Mouse (Mus musculus) kidney, embryonic 14.5 days (tissue): ENCODE measurements around the gene Hif1an. TPM values are rescaled to one million over a fixed set of nuclear protein-coding genes. Genes with fewer than 3 reads are reported as not detected.
A peak's percentile ranks its signal among the peaks of the same experiment; 100 is the strongest.

Experiments used
- ATAC-seq: fragments of 200-750 bp; cut with Nextera tagmentation; 2 replicates; pipeline ENCODE4 v1.8.0; 2017; ENCODE audit warnings: moderate number of reproducible peaks, mild to moderate bottlenecking, moderate TSS enrichment, moderate library complexity; ENCODE audit not compliant: low FRiP score, low TSS enrichment
- H3K27ac ChIP-seq: fragments of 300-500 bp; sonication (generic); 2 replicates; pipeline ENCODE4 v1.5.1; 2014; ENCODE audit warnings: low read depth, mild to moderate bottlenecking, low read length, moderate library complexity, mixed read lengths
- H3K27me3 ChIP-seq: fragments of 300-500 bp; sonication (generic); 2 replicates; pipeline ENCODE4 v1.6.1; 2014; ENCODE audit warnings: mild to moderate bottlenecking, low read length; ENCODE audit not compliant: control insufficient read depth, insufficient read depth
- H3K36me3 ChIP-seq: fragments of 300-500 bp; sonication (generic); 2 replicates; pipeline ENCODE4 v1.6.1; 2014; ENCODE audit warnings: low read length, mixed read lengths; ENCODE audit not compliant: control insufficient read depth, insufficient read depth
- H3K4me1 ChIP-seq: fragments of 300-500 bp; sonication (generic); 2 replicates; pipeline ENCODE4 v1.6.1; 2014; ENCODE audit warnings: low read length, mixed read lengths; ENCODE audit not compliant: control insufficient read depth, insufficient read depth
- H3K4me2 ChIP-seq: fragments of 300-500 bp; sonication (generic); replicated peaks from 2 replicates; pipeline ENCODE4 v1.6.1; 2014; ENCODE audit warnings: low read depth, mild to moderate bottlenecking, low read length
- H3K4me3 ChIP-seq: fragments of 300-500 bp; sonication (generic); 2 replicates; pipeline ENCODE4 v1.5.1; 2014; ENCODE audit warnings: mild to moderate bottlenecking, low read length
- H3K9ac ChIP-seq: fragments of 300-500 bp; sonication (generic); 2 replicates; pipeline ENCODE4 v1.6.1; 2014; ENCODE audit warnings: low read depth, mild to moderate bottlenecking, low read length, moderate library complexity
- H3K9me3 ChIP-seq: fragments of 300-500 bp; sonication (generic); 2 replicates; pipeline ENCODE4 v1.6.1; 2016; ENCODE audit warnings: low read length; ENCODE audit not compliant: control insufficient read depth
- WGBS: fragments of 180-500 bp; shearing (Covaris S2); extraction: QIAGEN DNeasy Blood & Tissue Kit; methylation state at CpG from one replicate; pipeline ENCODE4 v1.1.7; 2014; 5-methylcytosine and 5-hydroxymethylcytosine counted together
- polyA plus RNA-seq: library from polyadenylated mRNA; unstranded; fragments of >200 nt; fragmentation: Nextera tagmentation; extraction: Ambion mirVana; gene quantifications from 2 replicates; pipeline ENCODE4 v1.2.1, GENCODE M21; 2014

Hif1an gene
- 20.6 and 28.0 TPM in 2 replicates for polyA plus RNA-seq

- H3K4me1 ChIP-seq: peaks cover 10% of the 10 kb centered on the region
- WGBS: under 1% methylated on average over 33 of the region's 33 CpGs
These were observed at the start of gene Hif1an for GRCm38 (mm10) chr19:44562652-44563206. Hif1an (plus strand) TSS chr19:44562850.

GRCm38 (mm10) chr19:44513054-44513833, 49.4 kb upstream of the Hif1an start:
- peak overlapping the region; percentile 3; the same call in 1 of the 2 replicates for H3K27ac ChIP-seq
- H3K9me3 ChIP-seq: no peaks in the 10 kb centered on the region
- ATAC-seq: no peak
- H3K27me3 ChIP-seq: peaks cover 24% of the 10 kb centered on the region
- H3K4me2 ChIP-seq: no peak overlapping the region; the same call in 1 of the 2 replicates
- H3K4me1 ChIP-seq: peaks cover 63% of the 10 kb centered on the region
- H3K9ac ChIP-seq: no peak overlapping the region
- H3K36me3 ChIP-seq: no peaks in the 10 kb centered on the region
- H3K4me3 ChIP-seq: no peak overlapping the region
- 18% methylated on average over 11 of the region's 11 CpGs for WGBS

More at GRCm38 (mm10) chr19:44562652-44563206, at the start of gene Hif1an:
- H3K4me3 ChIP-seq: peak within 1 kb of the TSS; percentile 89
- H3K9ac ChIP-seq: peak within 1 kb of the TSS; percentile 76
- H3K9me3 ChIP-seq: no peaks in the 10 kb centered on the region
- no peaks in the 10 kb centered on the region; the same call in 1 of the 2 replicates for H3K27me3 ChIP-seq
- H3K27ac ChIP-seq: peak within 1 kb of the TSS; percentile 71; the same call in 1 of the 2 replicates
- peaks cover 27% of the 10 kb centered on the region for H3K36me3 ChIP-seq
- H3K4me2 ChIP-seq: peak within 1 kb of the TSS; percentile 59
- peak; percentile 96 for ATAC-seq

- H3K9me3 ChIP-seq: no peaks in the 10 kb centered on the region
- ATAC-seq: no peak
- H3K27ac ChIP-seq: peak overlapping the region; percentile 80; the same call in 1 of the 2 replicates
- no peak overlapping the region for H3K9ac ChIP-seq
- peak overlapping the region; percentile 12; the same call in 1 of the 2 replicates for H3K4me2 ChIP-seq
- H3K36me3 ChIP-seq: no peaks in the 10 kb centered on the region
- H3K4me3 ChIP-seq: no peak overlapping the region
- WGBS: 25% methylated on average over 7 of the region's 7 CpGs
- H3K4me1 ChIP-seq: peaks cover 70% of the 10 kb centered on the region
- H3K27me3 ChIP-seq: peaks cover 20% of the 10 kb centered on the region
These were observed 48.6 kb upstream of the Hif1an start for GRCm38 (mm10) chr19:44513921-44514482.

- Histone ChIP-seq H3K4me3 (no peak overlapping the region), H3K4me1 (peaks cover 75% of the 10 kb centered on the region), H3K27ac (peak overlapping the region; percentile 80; the same call in 1 of the 2 replicates), H3K9me3 (no peaks in the 10 kb centered on the region), H3K27me3 (peaks cover 15% of the 10 kb centered on the region), H3K9ac (no peak overlapping the region), H3K4me2 (peak overlapping the region; percentile 12; the same call in 1 of the 2 replicates), H3K36me3 (no peaks in the 10 kb centered on the region)
- WGBS: 11% methylated on average over 14 of the region's 14 CpGs
- peak; percentile 50; the same call in 1 of the 2 replicates for ATAC-seq
These were observed 47.9 kb upstream of the Hif1an start for GRCm38 (mm10) chr19:44514521-44515451.

GRCm38 (mm10) chr19:44515769-44516168, 46.9 kb upstream of the Hif1an start:
- ATAC-seq: no peak
- no peaks in the 10 kb centered on the region for H3K9me3 ChIP-seq
- no peaks in the 10 kb centered on the region for H3K36me3 ChIP-seq
- H3K4me3 ChIP-seq: no peak overlapping the region
- no peak overlapping the region for H3K4me2 ChIP-seq
- H3K27me3 ChIP-seq: peaks cover 9% of the 10 kb centered on the region
- WGBS: 27% methylated on average over 6 of the region's 6 CpGs
- no peak overlapping the region for H3K9ac ChIP-seq
- peaks cover 67% of the 10 kb centered on the region for H3K4me1 ChIP-seq
- no peak overlapping the region; the same call in 1 of the 2 replicates for H3K27ac ChIP-seq

GRCm38 (mm10) chr19:44517996-44518768, 44.5 kb upstream of the Hif1an start:
- H3K4me3 ChIP-seq: no peak overlapping the region
- no peak for ATAC-seq
- H3K27me3 ChIP-seq: no peaks in the 10 kb centered on the region
- H3K4me1 ChIP-seq: peaks cover 49% of the 10 kb centered on the region
- no peaks in the 10 kb centered on the region for H3K9me3 ChIP-seq
- H3K36me3 ChIP-seq: no peaks in the 10 kb centered on the region
- no peak overlapping the region for H3K4me2 ChIP-seq
- no peak overlapping the region for H3K9ac ChIP-seq
- 50% methylated on average over 12 of the region's 12 CpGs for WGBS
- peak overlapping the region; percentile 37; the same call in 1 of the 2 replicates for H3K27ac ChIP-seq

GRCm38 (mm10) chr19:44519152-44519551, 43.5 kb upstream of the Hif1an start:
- no peaks in the 10 kb centered on the region for H3K27me3 ChIP-seq
- H3K4me1 ChIP-seq: peaks cover 39% of the 10 kb centered on the region
- H3K4me3 ChIP-seq: no peak overlapping the region
- H3K36me3 ChIP-seq: no peaks in the 10 kb centered on the region
- 18% methylated on average over 7 of the region's 7 CpGs for WGBS
- no peak overlapping the region for H3K9ac ChIP-seq
- no peak overlapping the region for H3K27ac ChIP-seq
- ATAC-seq: peak; percentile 40; the same call in 1 of the 2 replicates
- no peak overlapping the region for H3K4me2 ChIP-seq
- H3K9me3 ChIP-seq: no peaks in the 10 kb centered on the region
